Mouse (Mus musculus) embryonic facial prominence, embryonic 11.5 days (tissue): ENCODE measurements around the gene Anapc11. TPM values are rescaled to one million over a fixed set of nuclear protein-coding genes. Genes with fewer than 3 reads are reported as not detected.
A peak's percentile ranks its signal among the peaks of the same experiment; 100 is the strongest.

Source experiments
- ATAC-seq: fragments of 200-750 bp; cut with Nextera tagmentation; replicated peaks from 2 replicates; pipeline ENCODE4 v1.8.0; 2017; ENCODE audit warnings: low read depth; ENCODE audit not compliant: insufficient number of reproducible peaks, low FRiP score, low TSS enrichment
- DNase-seq: peaks from one replicate; pipeline ENCODE4 v3.0.0-alpha.2; 2015; ENCODE audit warnings: low spot score
- H3K27ac ChIP-seq: fragments of 300-500 bp; sonication (generic); replicated peaks from 2 replicates; pipeline ENCODE4 v1.5.1; 2014; ENCODE audit warnings: mild to moderate bottlenecking, low read depth, low read length, control low read depth
- H3K27me3 ChIP-seq: fragments of 300-500 bp; sonication (generic); 2 replicates; pipeline ENCODE4 v1.6.1; 2014; ENCODE audit warnings: mild to moderate bottlenecking, low read length, moderate library complexity, mixed read lengths; ENCODE audit not compliant: control insufficient read depth, insufficient read depth
- H3K36me3 ChIP-seq: fragments of 300-500 bp; sonication (generic); replicated peaks from 2 replicates; pipeline ENCODE4 v1.6.1; 2014; ENCODE audit warnings: low read depth, mild to moderate bottlenecking, low read length, moderate library complexity, mixed read lengths; ENCODE audit not compliant: control insufficient read depth, insufficient read depth
- H3K4me1 ChIP-seq: fragments of 300-500 bp; sonication (generic); 2 replicates; pipeline ENCODE4 v1.6.1; 2014; ENCODE audit warnings: low read length, mixed read lengths; ENCODE audit not compliant: control insufficient read depth, insufficient read depth
- H3K4me2 ChIP-seq: fragments of 300-500 bp; sonication (generic); 2 replicates; pipeline ENCODE4 v1.6.1; 2014; ENCODE audit warnings: low read depth, mild to moderate bottlenecking, control low read depth, low read length, moderate library complexity
- H3K4me3 ChIP-seq: fragments of 300-500 bp; sonication (generic); 2 replicates; pipeline ENCODE4 v1.5.1; 2014; ENCODE audit warnings: low read depth, low read length, control low read depth
- H3K9ac ChIP-seq: fragments of 300-500 bp; sonication (generic); replicated peaks from 2 replicates; pipeline ENCODE4 v1.6.1; 2014; ENCODE audit warnings: mild to moderate bottlenecking, control low read depth, low read length
- H3K9me3 ChIP-seq: fragments of 300-500 bp; sonication (generic); replicated peaks from 2 replicates; pipeline ENCODE4 v1.6.1; 2016; ENCODE audit warnings: mild to moderate bottlenecking, low read length, inconsistent platforms, mixed read lengths; ENCODE audit not compliant: control insufficient read depth
- WGBS: fragments of 180-500 bp; shearing (Covaris S2); extraction: QIAGEN DNeasy Blood & Tissue Kit; methylation state at CpG from one replicate; pipeline ENCODE4 v1.1.7; 2014; 5-methylcytosine and 5-hydroxymethylcytosine counted together
- polyA plus RNA-seq: library from polyadenylated mRNA; unstranded; fragments of >200 nt; fragmentation: Nextera tagmentation; extraction: Ambion mirVana; gene quantifications from 2 replicates; pipeline ENCODE4 v1.2.1, GENCODE M21; 2014

The Anapc11 gene
- polyA plus RNA-seq, result 177 and 197 TPM in 2 replicates

DNA sequence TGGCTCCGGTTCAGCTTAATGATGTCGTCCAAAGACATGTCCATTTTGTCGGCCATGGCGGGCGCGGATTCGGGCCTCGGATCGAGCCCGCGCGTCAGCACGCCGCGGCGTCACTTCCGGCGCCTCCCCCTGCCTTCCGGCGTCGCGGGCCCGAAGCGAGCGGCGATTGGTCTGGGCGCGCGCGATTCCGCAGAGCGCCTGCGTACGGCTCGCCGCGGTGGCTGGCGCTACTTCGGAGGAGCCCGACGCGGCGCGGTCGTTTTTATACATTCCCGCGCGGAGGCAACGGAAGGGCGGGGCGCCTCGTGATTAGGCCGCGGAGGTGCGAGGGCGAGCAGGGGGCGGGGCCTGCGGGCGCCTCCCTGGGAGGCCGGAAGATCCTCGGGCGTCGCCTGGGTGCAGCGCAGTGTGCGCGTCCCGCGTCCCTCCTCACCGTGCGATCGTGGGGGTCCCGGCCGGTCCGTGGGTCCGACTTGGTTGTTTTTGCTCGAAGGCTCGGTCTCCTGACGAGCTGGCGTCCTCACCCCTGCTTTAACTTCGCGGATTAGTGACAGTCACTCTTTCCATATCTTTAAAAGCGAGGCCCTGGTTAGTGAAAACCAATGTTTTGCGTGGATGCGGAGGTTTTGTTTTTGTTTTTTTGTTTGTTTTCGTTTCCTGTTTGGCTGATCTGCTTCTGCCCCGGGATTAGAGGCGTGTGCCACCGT lies at the start of gene Anapc11, which contains the start of gene Alyref:
Gene Anapc11, plus strand, starts transcription at position 139 of the 707 bp plus-strand sequence.
Gene Alyref, minus strand, starts transcription at position 83 of the 707 bp plus-strand sequence.
- WGBS, result under 1% methylated on average over 83 of the region's 88 CpGs
- DNase-seq, result peak; percentile 98
- peak within 1 kb of the TSS; percentile 99 for H3K9ac ChIP-seq
- H3K4me3 ChIP-seq, result peak within 1 kb of the TSS; percentile 99
- no peaks in the 10 kb centered on the region for H3K9me3 ChIP-seq
- H3K4me2 ChIP-seq, result peak within 1 kb of the TSS; percentile 94
- H3K27me3 ChIP-seq, result no peaks in the 10 kb centered on the region
- H3K27ac ChIP-seq, result peak within 1 kb of the TSS; percentile 87
- ATAC-seq, result peak; percentile 95
- H3K36me3 ChIP-seq, result peaks cover 6% of the 10 kb centered on the region
- H3K4me1 ChIP-seq, result peaks cover 2% of the 10 kb centered on the region

DNA sequence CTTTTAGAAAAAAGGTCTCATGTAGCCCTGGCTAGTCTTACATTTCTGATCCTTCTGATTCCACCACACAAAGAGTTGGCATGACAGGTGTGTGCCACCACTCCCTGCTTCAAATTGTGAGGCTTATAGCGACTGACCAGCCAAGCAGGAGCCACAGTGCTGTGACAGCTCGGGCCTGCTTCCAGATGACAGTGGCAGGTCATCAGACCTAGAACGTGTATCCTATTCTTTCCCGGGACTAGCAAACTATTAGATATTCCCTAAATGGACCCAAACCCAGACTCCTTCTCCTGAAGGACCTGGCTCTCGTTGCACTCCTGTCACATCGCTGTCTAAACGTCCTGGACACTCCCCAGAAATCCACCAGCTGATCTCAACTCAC lies 49.4 kb upstream of the Anapc11 start:
- DNase-seq, result no peak
- Histone ChIP-seq H3K4me2 (peak overlapping the region; percentile 87), H3K4me1 (peaks cover 4% of the 10 kb centered on the region), H3K27me3 (no peaks in the 10 kb centered on the region), H3K27ac (peak overlapping the region; percentile 83; the same call in 1 of the 2 replicates), H3K9me3 (no peaks in the 10 kb centered on the region), H3K36me3 (no peaks in the 10 kb centered on the region; the same call in 1 of the 2 replicates), H3K4me3 (peak overlapping the region; percentile 98), H3K9ac (peak overlapping the region; percentile 96)
- 32% methylated on average over 7 of the region's 7 CpGs for WGBS
- ATAC-seq, result no peak

DNA sequence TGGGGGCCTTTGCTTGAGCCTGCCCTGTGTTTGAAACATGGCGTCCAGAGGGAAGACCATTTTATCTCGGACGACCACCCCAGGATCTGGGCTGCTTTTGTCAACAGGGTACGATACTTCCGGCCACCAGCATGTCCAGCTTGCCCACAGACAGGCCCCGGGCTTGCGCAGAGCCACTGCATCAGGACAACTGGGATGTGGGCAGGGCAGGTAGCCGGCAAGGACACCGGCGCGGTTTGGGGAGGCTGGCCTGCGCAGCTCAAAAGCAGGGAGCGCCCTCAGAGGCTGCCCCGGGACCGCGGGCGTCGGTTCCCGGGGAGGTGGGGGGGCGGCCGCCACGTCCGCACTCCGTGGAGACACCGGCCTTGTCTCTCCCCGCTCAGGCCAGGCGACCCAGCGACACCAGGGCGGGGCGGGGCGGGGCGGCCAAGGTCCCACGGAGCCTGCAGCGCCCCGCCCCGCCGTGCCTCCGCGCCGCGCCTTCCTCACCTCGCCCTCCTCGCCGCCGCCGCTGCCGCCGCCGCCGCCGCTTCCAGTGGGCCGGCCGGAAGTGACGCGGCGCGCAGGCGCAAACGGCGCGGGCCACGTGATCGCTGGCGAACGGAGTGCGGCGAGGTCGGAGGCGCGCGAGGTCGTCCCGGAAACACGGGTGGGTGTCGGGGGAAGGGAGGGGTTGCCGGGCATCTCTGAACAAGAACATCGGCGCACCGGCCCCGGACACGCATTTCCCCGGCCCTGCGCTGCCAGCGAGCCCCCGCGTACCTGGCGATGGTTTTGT lies 48.9 kb upstream of the Anapc11 start, which contains the start of gene Mcrip1:
Gene Mcrip1, minus strand, starts transcription at position 560 of the 778 bp plus-strand sequence.
- Histone ChIP-seq H3K36me3 (no peaks in the 10 kb centered on the region; the same call in 1 of the 2 replicates), H3K27ac (peak within 1 kb of the TSS; percentile 83), H3K9me3 (no peaks in the 10 kb centered on the region), H3K27me3 (no peaks in the 10 kb centered on the region), H3K4me3 (peak within 1 kb of the TSS; percentile 98), H3K9ac (peak within 1 kb of the TSS; percentile 96), H3K4me1 (peaks cover 4% of the 10 kb centered on the region), H3K4me2 (peak within 1 kb of the TSS; percentile 87)
- under 1% methylated on average over 68 of the region's 87 CpGs for WGBS
- peak; percentile 92 for DNase-seq
- ATAC-seq, result peak; percentile 80

DNA sequence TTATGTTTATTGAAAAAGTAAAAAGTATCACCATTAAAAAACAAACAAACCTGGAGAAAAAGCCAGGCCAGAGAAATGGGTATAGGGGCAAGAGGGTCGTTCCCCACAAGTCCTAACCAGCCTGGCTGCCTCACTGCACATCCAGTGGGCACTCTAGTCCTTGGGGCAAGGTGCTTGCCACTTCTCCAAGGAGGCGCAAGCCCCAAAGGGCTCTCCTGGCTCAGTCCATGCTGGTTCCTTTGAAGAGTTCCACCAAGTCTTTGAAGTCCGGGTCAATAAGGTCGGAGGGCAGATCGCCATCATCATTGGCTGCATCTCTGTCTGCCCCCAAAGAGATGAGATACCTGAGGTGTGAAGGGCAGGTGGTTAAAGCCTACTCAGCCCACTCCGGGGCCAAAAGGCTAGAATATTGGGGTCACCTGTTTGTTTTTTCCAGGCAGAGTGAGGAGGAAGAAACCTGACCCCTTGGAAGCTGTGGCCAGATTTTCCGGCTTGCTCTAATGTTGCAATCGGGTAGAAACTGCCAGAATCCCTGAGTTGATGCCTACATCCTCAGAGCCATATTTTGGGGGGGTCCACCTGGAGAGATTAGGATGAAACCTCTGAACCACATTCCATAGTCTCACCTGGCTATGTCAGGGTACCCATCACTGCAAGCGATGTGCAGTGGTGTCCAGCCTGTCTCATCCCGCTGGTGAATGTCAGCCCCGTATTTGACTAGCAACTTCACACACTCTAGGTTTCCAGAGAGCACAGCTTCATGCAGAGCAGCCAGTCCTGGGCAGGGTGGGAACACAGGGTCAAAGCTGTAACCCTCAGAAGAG lies 48.0 kb upstream of the Anapc11 start:
- Histone ChIP-seq H3K9ac (peak overlapping the region; percentile 96), H3K27me3 (no peaks in the 10 kb centered on the region), H3K4me1 (peaks cover 4% of the 10 kb centered on the region), H3K36me3 (no peaks in the 10 kb centered on the region), H3K27ac (peak overlapping the region; percentile 83), H3K9me3 (no peaks in the 10 kb centered on the region), H3K4me2 (peak overlapping the region; percentile 87), H3K4me3 (peak overlapping the region; percentile 98)
- WGBS, result 72% methylated on average over 11 of the region's 11 CpGs
- ATAC-seq, result peak; percentile 31; the same call in 1 of the 2 replicates
- DNase-seq, result no peak

DNA sequence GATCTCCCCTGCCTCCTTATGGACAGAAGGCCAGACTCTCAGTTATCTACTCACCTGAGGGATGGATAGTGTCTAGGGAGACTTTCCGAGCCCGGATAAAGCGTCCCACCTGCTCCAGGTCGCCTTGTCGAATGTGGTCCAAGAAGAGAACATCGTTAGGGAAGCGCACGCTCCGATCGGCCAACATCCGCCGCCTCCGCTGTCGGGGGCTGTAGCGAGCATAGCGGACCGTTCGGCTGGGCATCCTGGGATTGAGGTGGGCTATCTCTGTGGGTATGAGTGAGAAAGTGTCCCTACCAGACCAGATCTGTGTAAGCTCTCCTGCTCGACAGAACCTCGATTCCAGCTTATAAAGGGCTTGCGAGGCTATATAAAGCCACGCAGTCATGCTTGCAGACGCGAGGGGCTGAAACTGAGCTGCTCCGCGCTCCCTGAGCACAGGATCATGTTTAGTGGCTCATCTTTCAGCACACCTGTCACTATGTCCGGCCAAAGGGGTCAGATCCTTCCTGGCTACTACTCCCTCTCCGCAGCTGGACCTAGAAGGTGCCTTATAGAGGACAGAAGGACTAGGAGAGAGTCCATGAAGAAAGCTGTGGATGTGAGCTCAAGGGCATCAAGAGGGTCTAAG lies 47.3 kb upstream of the Anapc11 start, which contains the start of gene Ppp1r27:
Gene Ppp1r27, minus strand, starts transcription at position 323 of the 631 bp plus-strand sequence.
- WGBS, result 93% methylated on average over 28 of the region's 28 CpGs
- Histone ChIP-seq H3K36me3 (no peaks in the 10 kb centered on the region), H3K4me3 (peak within 1 kb of the TSS; percentile 98), H3K4me2 (peak within 1 kb of the TSS; percentile 87), H3K27ac (peak within 1 kb of the TSS; percentile 83; the same call in 1 of the 2 replicates), H3K4me1 (peaks cover 4% of the 10 kb centered on the region), H3K9me3 (no peaks in the 10 kb centered on the region), H3K9ac (peak within 1 kb of the TSS; percentile 96), H3K27me3 (no peaks in the 10 kb centered on the region)
- ATAC-seq (no peak), DNase-seq (no peak)

DNA sequence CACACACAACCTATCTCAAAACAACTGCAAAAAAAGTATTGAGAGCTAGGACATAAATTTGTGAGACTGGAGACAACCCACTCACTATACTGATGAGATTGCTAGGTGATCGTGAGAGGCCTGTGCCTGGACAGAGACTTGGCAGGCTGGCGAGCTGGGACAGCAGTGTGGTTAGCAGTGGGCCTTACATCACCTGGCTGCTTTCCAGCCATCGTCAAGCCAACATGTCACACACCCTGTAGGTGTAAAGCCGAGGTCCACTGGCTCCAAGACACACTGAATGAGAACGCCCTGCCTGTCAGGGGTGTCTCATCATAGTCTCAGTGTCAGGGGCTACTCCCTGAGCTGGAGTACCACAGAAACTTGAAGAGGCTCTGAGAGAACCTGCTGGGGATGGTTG lies 45.5 kb upstream of the Anapc11 start:
- Histone ChIP-seq H3K9ac (no peak overlapping the region), H3K27me3 (no peaks in the 10 kb centered on the region), H3K4me3 (no peak overlapping the region), H3K36me3 (no peaks in the 10 kb centered on the region), H3K4me1 (peaks cover 4% of the 10 kb centered on the region), H3K4me2 (no peak overlapping the region), H3K27ac (no peak overlapping the region), H3K9me3 (no peaks in the 10 kb centered on the region)
- no peak for ATAC-seq
- no peak for DNase-seq
- WGBS, result 81% methylated on average over 5 of the region's 5 CpGs

DNA sequence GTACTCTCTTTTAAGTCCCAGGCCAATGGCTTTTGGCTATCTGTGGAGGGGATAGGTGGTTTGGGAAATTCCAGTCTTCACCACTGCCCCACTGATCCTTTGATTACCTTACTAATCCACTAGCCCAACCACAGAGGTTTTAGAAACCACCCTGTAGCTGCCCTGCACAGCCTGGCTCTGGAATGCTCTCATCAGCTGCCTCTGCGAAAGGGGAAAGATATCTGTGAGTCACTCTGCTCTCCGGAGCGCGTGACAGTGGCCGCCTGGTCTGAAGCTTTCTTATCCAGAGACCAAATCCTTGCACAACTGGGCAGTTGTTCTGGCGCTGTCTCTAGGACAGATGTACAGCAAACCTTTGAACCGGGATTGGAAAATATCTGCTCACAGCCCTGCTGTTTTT lies 43.4 kb upstream of the Anapc11 start:
- H3K27me3 ChIP-seq, result no peaks in the 10 kb centered on the region
- peaks cover 2% of the 10 kb centered on the region; the same call in 1 of the 2 replicates for H3K4me1 ChIP-seq
- DNase-seq (no peak), ATAC-seq (no peak)
- no peak overlapping the region for H3K27ac ChIP-seq
- H3K4me2 ChIP-seq, result no peak overlapping the region
- H3K36me3 ChIP-seq, result no peaks in the 10 kb centered on the region; the same call in 1 of the 2 replicates
- H3K9me3 ChIP-seq, result no peaks in the 10 kb centered on the region
- WGBS, result 76% methylated on average over 7 of the region's 7 CpGs
- no peak overlapping the region for H3K9ac ChIP-seq
- no peak overlapping the region for H3K4me3 ChIP-seq
